Mouse (Mus musculus): ENCODE results near the gene Vsig8.

DNA sequence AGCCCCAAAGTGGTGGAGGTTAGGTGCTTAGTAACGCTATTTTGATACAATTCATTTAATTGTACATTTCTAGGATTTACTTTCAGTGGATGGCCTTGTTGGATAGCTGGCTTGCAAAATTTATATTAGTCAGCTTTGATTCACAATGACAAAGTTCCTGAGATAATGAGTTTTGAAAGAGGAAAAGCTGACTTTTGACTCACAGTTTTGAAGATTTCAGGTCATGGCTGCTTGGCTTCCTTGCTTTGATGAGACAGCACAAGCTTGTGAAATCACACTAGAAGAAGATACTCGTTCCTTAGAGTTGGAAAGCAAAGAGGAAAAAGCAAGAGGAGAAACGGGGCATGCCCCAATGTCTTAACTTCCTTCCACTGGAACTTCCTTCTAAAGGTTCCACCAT, 10.4 kb downstream of the Vsig8 start:
- TF ChIP-seq CTCF (IDR thresholded peaks at IDR 0.05; ENCODE audit: control insufficient read depth, insufficient read depth, insufficient replicate concordance, low read depth, low read length) (no peak), POLR2A (IDR thresholded peaks at IDR 0.05; ENCODE audit: control insufficient read depth, low read depth, low read length) (no peak)
